ENCODE assay signal across 17 mouse cellular contexts in genomic region chr9:47645056-47645455, GRCm38 (mm10).
"Had no signal": no experiment of that assay in that cellular context is flagged by ENCODE, and none has a peak within 500 bp of the region (broad histone marks: within the 10 kb centered on the region; RNA-seq: fewer than 3 reads in every experiment).

No protein-coding gene starts in this region.

- ATAC-seq: midbrain, embryonic 16.5 days had no signal

- H3K27me3 ChIP-seq: liver, embryonic 13.5 days; liver, embryonic 15.5 days; midbrain, embryonic 12.5 days; neural tube, embryonic 12.5 days had no signal

- H3K4me2 ChIP-seq: liver, embryonic 13.5 days; liver, embryonic 15.5 days; lung, embryonic 14.5 days; midbrain, embryonic 12.5 days; neural tube, embryonic 12.5 days had no signal

- DNase-seq: liver, embryonic 13.5 days; lung, adult 18-20 months; lung, embryonic 14.5 days; lung, postnatal 10 days; lung, postnatal 4 days; midbrain, embryonic 14.5 days; right cerebral cortex, postnatal 25 days; right cerebral cortex, postnatal 4 days; spleen, adult 18-20 months; thymus, adult 18-20 months; thymus, postnatal 14 days; thymus, postnatal 36 days had no signal

- H3K9me3 ChIP-seq: liver, embryonic 13.5 days; liver, embryonic 15.5 days; midbrain, embryonic 10.5 days; midbrain, embryonic 12.5 days; neural tube, embryonic 12.5 days had no signal

- H3K36me3 ChIP-seq: liver, embryonic 13.5 days; liver, embryonic 15.5 days; midbrain, embryonic 10.5 days; midbrain, embryonic 12.5 days; neural tube, embryonic 12.5 days had no signal

- H3K4me3 ChIP-seq: liver, embryonic 13.5 days; liver, embryonic 15.5 days; midbrain, embryonic 10.5 days; midbrain, embryonic 12.5 days; neural tube, embryonic 12.5 days had no signal

- H3K9ac ChIP-seq: liver, embryonic 13.5 days; liver, embryonic 15.5 days; lung, embryonic 14.5 days; midbrain, embryonic 12.5 days; neural tube, embryonic 12.5 days had no signal

- H3K27ac ChIP-seq: liver, embryonic 13.5 days; liver, embryonic 15.5 days; midbrain, embryonic 10.5 days; midbrain, embryonic 12.5 days; neural tube, embryonic 12.5 days had no signal

- H3K4me1 ChIP-seq: liver, embryonic 13.5 days; liver, embryonic 15.5 days had no signal
